Comparison of ENCODE assay signal across 26 mouse cellular contexts in the genomic region with DNA sequence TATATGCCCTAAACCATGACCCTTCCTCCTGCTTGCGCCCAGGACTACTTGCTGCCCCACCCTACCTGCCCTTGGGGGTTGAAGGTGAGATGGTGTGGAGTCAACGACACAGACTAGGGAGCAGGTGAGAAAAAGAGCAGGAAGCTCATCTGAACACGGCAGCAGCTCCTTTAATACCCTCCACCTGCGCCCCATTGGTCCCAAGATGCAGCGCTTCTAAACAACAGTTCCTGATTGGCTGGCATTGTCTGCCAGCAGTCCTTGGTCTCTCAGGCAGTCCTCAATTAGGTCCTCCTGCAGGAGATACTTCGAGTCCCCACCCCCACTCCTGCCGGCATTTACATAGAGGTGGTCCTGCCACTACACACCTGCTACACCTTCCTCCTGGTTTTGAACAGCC. TPM values are rescaled to one million over a fixed set of nuclear protein-coding genes. Genes with fewer than 3 reads are reported as not detected.
DNase-seq lines count a peak whose midpoint lies in the region; ATAC-seq and TF ChIP-seq lines count a peak whose summit lies in the region.
"Had no signal": no experiment of that assay in that cellular context is flagged by ENCODE, and none has a peak within 500 bp of the region (broad histone marks: within the 10 kb centered on the region; RNA-seq: fewer than 3 reads in every experiment).

No protein-coding gene starts in this region.

- H3K9ac ChIP-seq in intestine, postnatal 0 days (ENCODE audit: low read depth, low read length): no peak overlapping the region
- no peak overlapping the region for H3K9ac ChIP-seq in intestine, embryonic 15.5 days
- H3K9ac ChIP-seq: embryonic facial prominence, embryonic 12.5 days; forebrain, embryonic 13.5 days; forebrain, embryonic 15.5 days; forebrain, postnatal 0 days had no signal

- no peak for TF ChIP-seq CTCF in intestine, postnatal 0 days (IDR thresholded peaks at IDR 0.05; ENCODE audit: low read depth)

- H3K4me2 ChIP-seq in intestine, postnatal 0 days (replicated peaks; ENCODE audit: low read depth): no peak overlapping the region
- no peak overlapping the region for H3K4me2 ChIP-seq in intestine, embryonic 15.5 days (replicated peaks)
- H3K4me2 ChIP-seq: embryonic facial prominence, embryonic 12.5 days; forebrain, embryonic 13.5 days; forebrain, embryonic 15.5 days had no signal

- DNase-seq in ES-CJ7 (ENCODE audit: low read depth, low spot score) (peak; percentile 54), R1 (ENCODE audit: low read depth, low spot score) (peak; percentile 36), liver (no peak)
- DNase-seq in large intestine, adult 2 months (ENCODE audit: low read depth, low spot score): peak; percentile 83
- no peak for DNase-seq in urinary bladder, postnatal 10 days (ENCODE audit: low spot score)
- DNase-seq in kidney, adult 18-20 months: no peak
- DNase-seq: adrenal gland, adult 8-10 months; adrenal gland, postnatal 14 days; adrenal gland, postnatal 36 days; cerebellum, adult 11-12 months; cerebellum, adult 2 months; cerebellum, adult 9-10 months; cerebellum, postnatal 10 days; cerebellum, postnatal 25 days; forebrain, postnatal 0 days had no signal

- no peak overlapping the region for H3K4me3 ChIP-seq in intestine, postnatal 0 days (ENCODE audit: low read depth, low read length)
- H3K4me3 ChIP-seq in intestine, embryonic 15.5 days (replicated peaks): no peak overlapping the region
- H3K4me3 ChIP-seq: embryonic facial prominence, embryonic 10.5 days; embryonic facial prominence, embryonic 12.5 days; forebrain, embryonic 13.5 days; forebrain, embryonic 15.5 days had no signal

- H3K4me1 ChIP-seq in intestine, postnatal 0 days (replicated peaks; ENCODE audit: control insufficient read depth, insufficient read depth, low read length): peaks cover 7% of the 10 kb centered on the region; the same call in 1 of the 2 replicates
- H3K4me1 ChIP-seq in intestine, embryonic 15.5 days (replicated peaks): no peaks in the 10 kb centered on the region

- no peak overlapping the region for H3K27ac ChIP-seq in intestine, postnatal 0 days (ENCODE audit: low read depth, low read length)
- H3K27ac ChIP-seq in intestine, embryonic 15.5 days: no peak overlapping the region
- H3K27ac ChIP-seq: embryonic facial prominence, embryonic 10.5 days; embryonic facial prominence, embryonic 12.5 days; forebrain, embryonic 13.5 days; forebrain, embryonic 15.5 days had no signal

- H3K27me3 ChIP-seq in intestine, postnatal 0 days (replicated peaks; ENCODE audit: control insufficient read depth, insufficient read depth, low read length): no peaks in the 10 kb centered on the region
- H3K27me3 ChIP-seq in intestine, embryonic 15.5 days (replicated peaks): no peaks in the 10 kb centered on the region
- H3K27me3 ChIP-seq: embryonic facial prominence, embryonic 12.5 days; forebrain, embryonic 15.5 days had no signal

- no peaks in the 10 kb centered on the region for H3K36me3 ChIP-seq in intestine, postnatal 0 days (ENCODE audit: control insufficient read depth, insufficient read depth)
- no peaks in the 10 kb centered on the region for H3K36me3 ChIP-seq in intestine, embryonic 15.5 days
- H3K36me3 ChIP-seq: embryonic facial prominence, embryonic 10.5 days; embryonic facial prominence, embryonic 12.5 days; forebrain, embryonic 15.5 days; G1E had no signal

- 0 out of 2 replicates have a peak, but pooled peaks have one; percentile 17 for ATAC-seq in intestine, postnatal 0 days
- ATAC-seq in intestine, embryonic 15.5 days: no peak
- ATAC-seq: activated CD4-positive, CD25-positive, alpha-beta regulatory T cell, adult 4 months; forebrain, embryonic 13.5 days; forebrain, embryonic 15.5 days; forebrain, postnatal 0 days; Patski had no signal

- H3K9me3 ChIP-seq in intestine, postnatal 0 days (ENCODE audit: control insufficient read depth): no peaks in the 10 kb centered on the region
- no peaks in the 10 kb centered on the region for H3K9me3 ChIP-seq in intestine, embryonic 15.5 days
- H3K9me3 ChIP-seq: embryonic facial prominence, embryonic 10.5 days; embryonic facial prominence, embryonic 12.5 days; forebrain, embryonic 13.5 days; forebrain, embryonic 15.5 days had no signal

- 64% methylated on average over 7 of the region's 7 CpGs for WGBS in intestine, postnatal 0 days
- 56% methylated on average over 7 of the region's 7 CpGs for WGBS in intestine, embryonic 15.5 days
- WGBS in large intestine, adult 2 months: 37% methylated on average over 7 of the region's 7 CpGs

RNA-seq across cellular contexts. Expression of a gene that starts 3.8 kb away (rescaled TPM):
- 8.0 and 8.2 TPM in 2 replicates for polyA plus RNA-seq in intestine, postnatal 0 days (2015; fragmentation: Nextera tagmentation; extraction: Ambion mirVana)
- polyA plus RNA-seq in intestine, embryonic 15.5 days (2015; fragmentation: Nextera tagmentation; extraction: Ambion mirVana): 26.5 and 28.3 TPM in 2 replicates
- 29.5 and 34.6 TPM in 2 replicates for polyA plus RNA-seq in large intestine, adult 2 months (2012; rRNA removed)

RNA-seq across cellular contexts. Expression of a gene that starts 41.5 kb away (rescaled TPM):
- polyA plus RNA-seq in intestine, postnatal 0 days (2015; fragmentation: Nextera tagmentation; extraction: Ambion mirVana): 42.3 and 43.7 TPM in 2 replicates
- polyA plus RNA-seq in intestine, embryonic 15.5 days (2015; fragmentation: Nextera tagmentation; extraction: Ambion mirVana): 85.8 and 86.2 TPM in 2 replicates
- polyA plus RNA-seq in large intestine, adult 2 months (2012; rRNA removed): 39.4 and 42.2 TPM in 2 replicates

RNA-seq across cellular contexts. Expression of a gene that starts 55.9 kb away (rescaled TPM):
- polyA plus RNA-seq in intestine, postnatal 0 days (2015; fragmentation: Nextera tagmentation; extraction: Ambion mirVana): not detected in 2 replicates
- polyA plus RNA-seq in intestine, embryonic 15.5 days (2015; fragmentation: Nextera tagmentation; extraction: Ambion mirVana): not detected in 2 replicates
- not detected in 2 replicates for polyA plus RNA-seq in large intestine, adult 2 months (2012; rRNA removed)
- polyA plus RNA-seq: activated CD4-positive, CD25-positive, alpha-beta regulatory T cell, adult 4 months; C2C12; cerebellum, adult 2 months; embryonic facial prominence, embryonic 12.5 days; embryonic facial prominence, embryonic 14.5 days; forebrain, embryonic 15.5 days; G1E; Patski had no signal

Comparison
In these comparisons a context has a peak if more than half of its experiments do, and no peak if none do; other contexts are left out.
1. DNase-seq: peak in ES-CJ7 (single experiment), R1 (single experiment) and large intestine, adult 2 months (single experiment); none in urinary bladder, postnatal 10 days (single experiment), liver (single experiment) and kidney, adult 18-20 months (single experiment).